Mouse (Mus musculus): Measurements from ENCODE around the gene Pibf1.

Pibf1 gene

DNA sequence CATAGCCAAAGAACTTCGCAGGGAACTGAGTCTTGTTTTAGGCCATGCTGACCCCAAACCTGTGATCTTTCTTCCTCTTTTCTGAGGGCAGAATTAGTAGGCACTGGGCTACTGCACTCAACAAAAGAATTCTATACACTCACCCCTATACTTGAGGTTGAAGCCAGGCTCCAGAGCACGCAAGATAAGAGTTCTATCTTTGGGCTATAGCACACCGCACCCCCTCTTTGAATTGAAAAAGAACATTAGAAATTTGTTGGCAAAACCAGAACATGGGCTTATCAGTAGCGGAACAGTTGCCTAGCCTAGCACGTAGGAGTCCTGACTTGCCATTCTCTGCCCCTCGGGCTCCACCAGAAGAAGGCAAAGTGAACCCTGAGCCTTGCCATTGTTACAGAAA is 164.6 kb downstream of the Pibf1 start:
- no peak for DNase-seq (ENCODE audit: low read depth, low spot score)

DNA sequence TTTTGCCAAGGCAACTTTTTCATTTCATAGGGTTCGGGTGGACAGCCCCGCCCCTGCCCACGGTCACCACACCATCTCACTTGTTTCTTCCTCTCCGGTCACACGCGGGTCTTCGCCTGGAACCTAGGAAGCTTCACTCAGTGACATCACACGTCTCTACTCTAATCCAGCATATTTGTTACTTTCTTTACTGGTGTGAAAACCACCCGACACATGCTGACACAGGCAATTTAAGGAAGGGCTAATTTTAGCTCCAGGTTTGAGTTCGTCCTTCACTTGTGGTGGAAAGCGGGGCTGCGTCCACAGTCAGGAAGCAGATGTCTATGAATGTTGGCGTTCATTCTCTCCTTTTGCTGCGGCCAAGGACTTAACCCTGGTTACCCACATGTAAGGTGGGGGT is 166.6 kb downstream of the Pibf1 start:
- DNase-seq (ENCODE audit: low read depth, low spot score) = no peak

DNA sequence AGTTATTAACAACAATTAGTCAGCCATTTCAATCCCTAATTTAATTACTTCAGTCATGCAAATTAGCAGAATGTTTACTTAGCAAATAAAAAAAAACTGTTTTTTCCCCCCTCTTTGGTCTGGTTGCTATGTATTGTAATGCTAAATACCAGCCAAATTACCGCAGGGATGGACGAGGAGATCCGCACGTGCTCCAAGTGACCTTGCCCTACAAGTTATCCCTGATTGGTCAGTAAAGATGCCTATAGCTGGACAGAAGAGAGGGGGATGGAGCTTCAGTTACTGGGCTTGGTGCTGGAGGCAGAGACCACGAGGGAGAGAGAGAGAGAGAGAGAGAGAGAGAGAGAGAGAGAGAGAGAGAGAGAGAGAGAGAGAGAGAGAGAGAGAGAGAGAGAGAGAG is 167.5 kb downstream of the Pibf1 start:
- DNase-seq (ENCODE audit: low read depth, low spot score) = no peak

DNA sequence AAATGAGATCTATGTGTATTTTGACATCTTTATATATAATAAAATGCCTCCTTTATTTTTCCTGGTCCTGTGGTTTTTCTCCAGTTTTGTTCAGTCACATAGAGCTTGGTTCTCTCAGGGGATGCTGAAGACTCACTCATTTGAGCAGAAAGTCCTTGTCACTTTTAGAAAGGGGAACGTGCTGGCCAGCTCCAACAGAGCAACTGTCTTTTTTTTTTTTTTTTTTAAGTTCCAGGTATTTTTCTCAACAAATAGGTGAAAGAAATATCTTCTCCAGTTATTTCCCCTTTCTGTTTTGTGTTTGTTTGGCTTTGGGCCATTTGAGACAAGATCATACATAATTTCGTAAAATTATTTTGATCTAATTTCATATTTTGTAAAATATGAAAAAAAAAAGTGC is 174.8 kb downstream of the Pibf1 start:
- no peak for DNase-seq (ENCODE audit: low read depth, low spot score)

GRCm38 (mm10) chr14:99275827-99276226 is 176.6 kb downstream of the Pibf1 start:
- DNase-seq (ENCODE audit: low read depth, low spot score) = no peak

DNA sequence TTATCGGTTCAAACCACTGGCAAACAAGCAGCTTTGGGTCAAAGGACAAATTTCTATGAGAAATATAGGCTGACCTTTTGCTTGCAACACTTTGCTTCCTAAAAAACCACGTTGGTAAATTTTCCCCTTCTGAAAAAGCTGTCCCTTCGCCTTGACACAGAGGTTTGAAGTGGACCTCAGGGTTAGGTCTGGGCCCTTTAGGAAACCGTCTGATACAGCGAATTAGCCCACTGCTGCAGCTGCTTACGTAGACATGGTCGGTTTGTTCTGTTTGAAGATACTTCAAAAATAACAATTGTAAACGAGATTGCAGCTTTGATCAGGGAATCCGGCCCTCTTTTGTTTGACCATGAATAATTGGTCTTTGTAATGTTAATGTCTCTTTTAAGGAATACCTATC is 179.1 kb downstream of the Pibf1 start:
- no peak for DNase-seq (ENCODE audit: low read depth, low spot score)

DNA sequence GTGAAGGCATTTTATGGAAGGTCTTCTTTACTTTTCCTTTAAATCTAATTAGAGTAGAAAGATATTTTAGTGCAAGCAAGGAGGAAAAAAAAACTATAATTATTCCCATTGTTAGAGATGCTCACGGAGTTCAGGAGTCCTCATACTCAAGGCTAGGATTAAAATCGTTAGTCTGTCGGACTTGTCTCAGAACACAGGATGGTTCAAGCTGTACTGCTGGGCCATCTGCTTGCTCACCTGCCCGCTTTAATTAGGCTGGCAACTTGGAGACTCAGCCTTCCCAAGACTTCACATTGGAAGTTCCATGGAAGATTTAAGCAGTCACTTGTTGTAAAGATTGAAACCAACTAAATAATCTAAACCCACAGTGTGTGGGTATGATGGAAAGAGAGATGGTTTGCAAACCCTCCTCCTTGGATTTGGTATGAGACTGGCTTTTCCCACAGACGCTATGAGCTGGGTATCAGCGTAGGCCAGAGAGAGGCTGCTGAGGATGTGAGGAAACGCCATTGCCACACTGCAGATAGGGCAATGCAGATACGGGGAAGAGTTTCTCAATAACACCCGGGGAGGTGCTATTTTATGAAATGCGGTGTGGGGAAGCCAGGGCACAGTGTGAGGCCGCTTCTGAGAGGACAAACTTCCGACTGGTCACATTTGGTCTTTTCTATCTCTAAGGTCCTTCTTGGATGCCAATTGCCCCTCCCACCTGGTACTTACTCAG is 179.7 kb downstream of the Pibf1 start:
- no peak for DNase-seq (ENCODE audit: low read depth, low spot score)

DNA sequence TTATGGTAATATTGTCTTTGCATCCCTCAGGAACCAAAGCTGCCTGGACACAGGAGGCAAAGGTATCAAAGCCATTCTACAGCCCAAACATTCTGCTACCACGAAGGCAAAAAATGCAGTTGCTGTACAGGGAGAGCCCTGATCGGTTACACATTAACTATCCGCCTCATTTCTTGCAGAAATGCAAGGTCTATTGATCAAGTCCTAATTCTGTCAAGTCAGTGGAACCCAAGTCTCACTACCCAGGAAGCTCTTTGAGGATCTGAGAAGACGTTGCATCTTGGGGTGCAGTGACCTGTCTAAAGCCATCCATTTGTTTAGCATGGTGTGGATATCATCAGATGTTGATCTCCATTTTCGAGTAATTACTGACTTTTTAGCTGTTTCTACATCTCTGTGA is 181.2 kb downstream of the Pibf1 start:
- DNase-seq (ENCODE audit: low read depth, low spot score) = no peak

DNA sequence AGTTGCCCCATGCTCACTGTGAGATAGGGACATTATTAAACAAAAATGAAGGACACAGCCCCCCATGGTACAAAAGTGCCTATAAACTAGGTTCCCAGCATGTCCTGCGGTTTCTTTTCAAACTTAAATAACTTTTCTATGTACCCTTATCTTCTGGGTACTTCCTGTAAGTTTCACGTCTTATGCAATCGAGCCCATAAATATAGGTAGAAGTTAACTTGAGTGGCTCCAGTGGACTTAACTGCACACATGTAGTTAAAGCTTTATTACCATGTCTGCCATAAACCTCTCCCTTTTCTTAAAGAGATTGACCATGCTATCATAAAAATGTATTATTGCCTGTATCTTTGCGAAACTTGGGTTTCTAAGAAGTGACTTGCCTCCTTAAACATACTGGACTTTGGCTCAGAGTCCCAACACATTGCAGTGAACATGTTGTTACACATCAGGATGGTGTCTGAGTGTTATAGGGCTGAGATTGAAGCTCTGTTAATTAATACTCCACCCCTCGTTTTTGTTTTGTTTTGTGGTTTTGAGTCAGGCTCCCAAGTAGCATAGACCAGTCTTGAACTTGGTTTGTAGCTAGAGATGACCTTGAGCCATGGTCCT is 181.7 kb downstream of the Pibf1 start:
- no peak for DNase-seq (ENCODE audit: low read depth, low spot score)

GRCm38 (mm10) chr14:99285486-99285885 is 186.3 kb downstream of the Pibf1 start:
- DNase-seq (ENCODE audit: low read depth, low spot score) = no peak

- no peak for DNase-seq (ENCODE audit: low read depth, low spot score)
These were observed 193.0 kb downstream of the Pibf1 start for GRCm38 (mm10) chr14:99292176-99292575.

DNA sequence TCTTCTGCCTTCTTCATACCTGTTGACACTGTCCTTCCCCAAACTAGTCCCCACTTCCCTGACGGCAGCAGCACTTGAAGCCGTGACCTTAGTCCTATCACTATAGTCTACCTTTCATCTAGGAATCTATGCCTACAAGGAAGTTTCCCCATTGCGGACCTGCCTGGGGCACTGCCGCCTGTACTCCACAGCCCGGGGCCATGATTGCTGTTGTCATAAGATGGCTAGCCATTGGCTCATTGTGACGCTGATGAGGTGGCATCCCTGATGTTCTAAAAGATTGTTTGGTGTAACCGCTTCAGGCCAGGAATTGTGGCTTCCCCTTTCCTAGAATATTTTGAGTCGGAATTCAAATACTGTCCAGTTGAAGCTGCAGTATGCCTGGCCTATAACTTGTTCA is 195.2 kb downstream of the Pibf1 start:
- no peak for DNase-seq (ENCODE audit: low read depth, low spot score)

GRCm38 (mm10) chr14:99295606-99296341 is 196.6 kb downstream of the Pibf1 start:
- peak; percentile 64 for DNase-seq (ENCODE audit: low read depth, low spot score)

DNA sequence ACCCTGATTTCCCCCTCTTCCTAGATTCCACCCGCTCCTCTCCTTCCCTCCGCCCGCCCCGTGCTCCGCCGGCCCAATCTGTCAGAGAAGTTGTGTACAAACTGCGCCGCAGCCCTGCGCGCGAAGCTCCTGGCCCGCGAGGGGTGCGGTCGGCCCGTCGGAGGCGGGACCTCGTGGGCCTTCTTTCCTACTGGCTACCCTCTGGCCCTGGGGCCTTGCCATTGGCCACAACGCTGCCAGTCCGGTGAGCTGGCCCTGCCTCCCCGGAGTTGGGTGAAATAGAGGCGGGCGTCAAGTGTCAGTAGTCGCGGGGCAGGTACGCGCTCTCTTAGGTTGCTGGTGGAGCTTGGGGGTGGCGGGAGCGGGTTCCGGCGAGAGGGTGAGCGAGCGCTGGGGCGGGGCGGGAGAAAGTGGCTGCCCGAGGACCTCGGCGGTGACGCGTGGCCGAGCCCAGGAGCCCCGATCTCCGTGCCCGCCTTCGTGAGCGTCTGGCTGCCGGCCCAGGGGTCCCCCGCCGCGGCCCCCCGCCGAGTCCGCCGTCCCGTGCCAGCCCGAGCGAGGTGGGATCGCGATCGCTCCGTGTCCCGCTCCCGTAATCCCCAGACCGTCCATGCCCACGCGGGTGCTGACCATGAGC is 199.3 kb downstream of the Pibf1 start, which contains the start of gene Klf5:
Klf5 (plus strand) TSS at position 307 of the 637 bp plus-strand sequence.
- DNase-seq (ENCODE audit: low read depth, low spot score) = peak; percentile 95

DNA sequence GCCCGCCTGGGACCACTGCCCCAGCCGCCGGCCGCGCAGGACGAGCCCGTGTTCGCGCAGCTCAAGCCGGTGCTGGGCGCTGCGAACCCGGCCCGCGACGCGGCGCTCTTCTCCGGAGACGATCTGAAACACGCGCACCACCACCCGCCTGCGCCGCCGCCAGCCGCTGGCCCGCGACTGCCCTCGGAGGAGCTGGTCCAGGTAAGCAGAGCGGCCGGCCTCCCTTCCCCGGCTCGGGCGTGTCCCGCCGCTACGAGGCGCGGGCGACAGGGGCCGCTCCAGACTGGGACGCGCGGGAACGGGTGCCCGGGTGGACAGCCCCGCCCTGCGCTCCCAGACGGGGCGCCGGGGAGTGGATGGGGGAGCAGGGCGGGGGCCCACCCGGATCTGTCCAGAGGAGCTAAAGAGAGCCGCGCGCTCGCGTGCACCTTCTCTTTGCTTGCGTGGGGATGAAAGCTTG is 199.8 kb downstream of the Pibf1 start:
- peak; percentile 54 for DNase-seq (ENCODE audit: low read depth, low spot score)

- DNase-seq (ENCODE audit: low read depth, low spot score) = peak; percentile 85
These were observed 200.5 kb downstream of the Pibf1 start for GRCm38 (mm10) chr14:99299701-99300191.

- DNase-seq (ENCODE audit: low read depth, low spot score) = no peak
These were observed 202.2 kb downstream of the Pibf1 start for GRCm38 (mm10) chr14:99301472-99301871.

Data from 3T3-L1 (cell line).